Mouse (Mus musculus) gastrocnemius, postnatal 4 days (tissue): ENCODE measurements around the gene Rpe65. TPM values are rescaled to one million over a fixed set of nuclear protein-coding genes. Genes with fewer than 3 reads are reported as not detected.

Experiments
- DNase-seq, 2 experiments: peaks; one replicate each; pipeline ENCODE4 v3.0.0; 2021 to 2022; ENCODE audit warnings: low spot score in 2 of 2, mixed read lengths in 2 of 2
- long read RNA-seq, 2 experiments: library from polyadenylated mRNA; stranded (forward); transcript quantifications; one replicate each; pipeline ENCODE4 v2.0.0; 2021
- total RNA-seq, 2 experiments: library from RNA; stranded (reverse); gene quantifications; 2 replicates each; pipeline ENCODE4 v1.2.3; 2021

The Rpe65 gene
- not detected for total RNA-seq
- long read RNA-seq, experiment 1 = 0 reads
- long read RNA-seq, experiment 2 = 0 reads

DNA sequence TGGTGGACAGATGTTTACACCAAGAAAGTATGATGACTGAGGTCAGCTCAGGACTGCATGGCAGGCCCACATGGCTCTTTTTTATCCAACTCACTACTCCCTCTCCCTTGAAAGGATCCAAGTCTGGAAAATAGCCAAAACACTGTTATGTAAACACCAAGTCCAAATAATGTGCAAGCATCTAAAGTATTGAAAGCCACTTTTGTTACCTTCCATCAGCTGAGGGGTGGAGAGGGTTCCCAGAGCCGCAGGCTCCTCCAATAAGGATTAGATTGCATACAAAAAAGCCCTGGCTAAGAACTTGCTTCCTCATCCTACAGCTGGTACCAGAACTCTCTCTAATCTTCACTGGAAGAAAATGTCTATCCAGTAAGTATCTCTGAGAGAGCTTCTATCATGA, at the start of gene Rpe65:
Gene Rpe65 (plus strand): TSS at position 301 of the 400 bp plus-strand sequence.
- no peak for DNase-seq

GRCm38 (mm10) chr3:159550224-159550623, 48.8 kb upstream of the Rpe65 start:
- no peak for DNase-seq

GRCm38 (mm10) chr3:159614977-159615376, 16.0 kb downstream of the Rpe65 start:
- no peak for DNase-seq

DNA sequence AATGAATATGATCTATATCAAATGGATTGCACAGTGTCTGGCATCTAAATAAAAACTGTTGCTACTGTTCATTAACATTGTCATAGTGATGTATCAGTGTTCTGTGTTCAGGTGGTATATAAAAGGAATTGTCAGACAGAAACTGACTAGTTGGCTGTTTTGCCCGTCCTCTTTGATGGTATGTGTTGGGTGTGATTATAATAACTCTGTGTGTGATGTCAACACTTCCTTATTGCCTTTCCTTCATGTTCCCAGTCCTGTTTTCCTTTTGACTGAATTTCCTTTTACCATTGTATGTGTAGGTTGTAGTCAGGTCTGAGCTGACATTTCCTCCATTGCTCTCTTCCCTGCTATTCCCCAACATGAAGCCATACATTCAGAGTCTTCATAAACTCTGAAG, 22.1 kb downstream of the Rpe65 start:
- no peak for DNase-seq

DNA sequence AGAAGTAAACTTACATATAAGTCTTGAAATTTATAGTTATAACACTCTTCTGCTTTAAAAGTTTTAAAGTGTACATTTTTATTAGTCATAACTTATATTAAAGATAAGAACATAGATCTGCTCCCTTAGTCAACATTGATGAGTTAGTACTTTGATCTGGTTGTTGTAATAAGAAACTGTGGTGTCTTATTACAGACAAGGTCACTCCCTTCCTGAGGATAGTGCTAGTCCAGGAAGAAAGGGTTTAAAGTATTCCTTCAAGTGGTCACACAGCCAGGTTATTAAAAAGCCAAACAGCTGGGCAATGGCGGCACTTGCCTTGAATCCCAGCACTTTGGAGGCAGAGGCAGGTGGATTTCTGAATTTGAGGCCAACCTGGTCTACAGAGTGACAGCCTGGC, 25.0 kb downstream of the Rpe65 start:
- no peak for DNase-seq

GRCm38 (mm10) chr3:159660741-159661140, 61.8 kb downstream of the Rpe65 start:
- DNase-seq = no peak

GRCm38 (mm10) chr3:159663333-159663732, 64.4 kb downstream of the Rpe65 start:
- DNase-seq = no peak

Other genes with a start within 250 kb of the Rpe65 start
- gene Depdc1a, start 103.7 kb upstream of the Rpe65 start, total RNA-seq = 1 to 10 TPM; 8.5 TPM
- 10 to 100 TPM; 68.4 to 74.0 TPM for gene Wls, start 240.5 kb downstream of the Rpe65 start, total RNA-seq